Mouse (Mus musculus): ENCODE measurements around the gene Xbp1. TPM values are rescaled to one million over a fixed set of nuclear protein-coding genes. Genes with fewer than 3 reads are reported as not detected.

Gene Xbp1
- total and polyA plus RNA-seq, 3 experiments: 111 to 133 (median 131) TPM

GRCm38 (mm10) chr11:5512961-5513360 lies 7.5 kb upstream of the Xbp1 start:
- no peak for TF ChIP-seq POLR2AphosphoS2 (IDR thresholded peaks at IDR 0.05; ENCODE audit: low read depth, low read length)
- no peak for TF ChIP-seq JUND (conservative IDR thresholded peaks at IDR 0.05; ENCODE audit: low read depth, low read length)
- TF ChIP-seq IRF4 (IDR thresholded peaks at IDR 0.05; ENCODE audit: low read depth, low read length): no peak
- no peak for TF ChIP-seq NRF1 (IDR thresholded peaks at IDR 0.05; ENCODE audit: low read depth, low read length)
- TF ChIP-seq KAT2A (IDR thresholded peaks at IDR 0.05; ENCODE audit: insufficient replicate concordance, low read length): no peak
- no peak for TF ChIP-seq CHD1 (IDR thresholded peaks at IDR 0.05; ENCODE audit: low read depth, low read length)
- TF ChIP-seq SMC3 (IDR thresholded peaks at IDR 0.05; ENCODE audit: low read depth, low read length): no peak
- TF ChIP-seq ZNF384 (IDR thresholded peaks at IDR 0.05; ENCODE audit: low read depth, low read length): no peak
- no peak for TF ChIP-seq ZMIZ1 (IDR thresholded peaks at IDR 0.05; ENCODE audit: low read depth, low read length)
- no peak for TF ChIP-seq SIN3A (IDR thresholded peaks at IDR 0.05; ENCODE audit: low read length)
- TF ChIP-seq UBTF (IDR thresholded peaks at IDR 0.05; ENCODE audit: low read depth, low read length): no peak
- no peak for TF ChIP-seq JUN (IDR thresholded peaks at IDR 0.05; ENCODE audit: insufficient read depth, low read depth, low read length)
- TF ChIP-seq RCOR1 (conservative IDR thresholded peaks at IDR 0.05; ENCODE audit: low read depth, low read length): no peak
- Histone ChIP-seq H3K4me1 (ENCODE audit: control insufficient read depth in 1 of 2, insufficient read depth in 2 of 2) (peaks cover 16 to 42% of the 10 kb centered on the region in 2 experiments), H3K9ac (ENCODE audit: insufficient read depth, low read depth) (no peak overlapping the region), H3K4me2 (ENCODE audit: insufficient read depth, low read depth, poor library complexity, severe bottlenecking) (no peak overlapping the region), H3K9me3 (replicated peaks; ENCODE audit: low read length) (no peaks in the 10 kb centered on the region), H3K36me3 (replicated peaks in 1 of 2; ENCODE audit: control insufficient read depth in 1 of 2, insufficient read depth in 1 of 2, low read length in 1 of 2) (no peaks in the 10 kb centered on the region), H3K27me3 (replicated peaks) (no peaks in the 10 kb centered on the region), H3K4me3 (replicated peaks in 1 of 3; ENCODE audit: low read depth in 2 of 3, low read length in 2 of 3, poor library complexity in 1 of 3) (no peak overlapping the region), H3K79me2 (replicated peaks; ENCODE audit: control insufficient read depth, extremely low read depth, insufficient read depth, poor library complexity, severe bottlenecking) (no peaks in the 10 kb centered on the region), H3K27ac (ENCODE audit: insufficient read depth, low read depth) (no peak overlapping the region)
- in situ Hi-C loops (cut with MboI; ENCODE audit: low pct_ligation_motif_present, low pct_unique_long_range_greater_than_20kb, low sequenced_read_pairs): no loop called here
- no peak for DNase-seq (ENCODE audit: extremely low read depth)
- dilution Hi-C loops (cut with MboI; ENCODE audit: extremely low pct_ligation_motif_present, extremely low pct_unique_long_range_greater_than_20kb, low sequenced_read_pairs): no loop called here

- Histone ChIP-seq H3K9ac (ENCODE audit: insufficient read depth, low read depth) (no peak overlapping the region), H3K4me1 (ENCODE audit: control insufficient read depth in 1 of 2, insufficient read depth in 2 of 2) (peaks cover 16 to 36% of the 10 kb centered on the region in 2 experiments), H3K36me3 (replicated peaks in 1 of 2; ENCODE audit: control insufficient read depth in 1 of 2, insufficient read depth in 1 of 2, low read length in 1 of 2) (no peaks in the 10 kb centered on the region), H3K27ac (ENCODE audit: insufficient read depth, low read depth) (no peak overlapping the region), H3K4me2 (ENCODE audit: insufficient read depth, low read depth, poor library complexity, severe bottlenecking) (no peak overlapping the region), H3K27me3 (replicated peaks) (no peaks in the 10 kb centered on the region), H3K4me3 (replicated peaks in 1 of 3; ENCODE audit: low read depth in 2 of 3, low read length in 2 of 3, poor library complexity in 1 of 3) (no peak overlapping the region), H3K79me2 (replicated peaks; ENCODE audit: control insufficient read depth, extremely low read depth, insufficient read depth, poor library complexity, severe bottlenecking) (no peaks in the 10 kb centered on the region), H3K9me3 (replicated peaks; ENCODE audit: low read length) (no peaks in the 10 kb centered on the region)
- TF ChIP-seq NELFE (IDR thresholded peaks at IDR 0.05; ENCODE audit: low read depth, low read length) (no peak), ETS1 (conservative IDR thresholded peaks at IDR 0.05; ENCODE audit: low read depth, low read length) (no peak), PAX5 (IDR thresholded peaks at IDR 0.05; ENCODE audit: low read length) (no peak), JUN (IDR thresholded peaks at IDR 0.05; ENCODE audit: insufficient read depth, low read depth, low read length) (no peak), CHD1 (IDR thresholded peaks at IDR 0.05; ENCODE audit: low read depth, low read length) (no peak), UBTF (IDR thresholded peaks at IDR 0.05; ENCODE audit: low read depth, low read length) (no peak), USF1 (IDR thresholded peaks at IDR 0.05; ENCODE audit: low read depth, low read length) (no peak), ZNF384 (IDR thresholded peaks at IDR 0.05; ENCODE audit: low read depth, low read length) (no peak), MAZ (IDR thresholded peaks at IDR 0.05; ENCODE audit: low read depth, low read length) (no peak), POLR2A (IDR thresholded peaks at IDR 0.05; ENCODE audit: low read depth, low read length) (no peak), EP300 (IDR thresholded peaks at IDR 0.05; ENCODE audit: low read length) (no peak), RCOR1 (conservative IDR thresholded peaks at IDR 0.05; ENCODE audit: low read depth, low read length) (no peak), SIN3A (IDR thresholded peaks at IDR 0.05; ENCODE audit: low read length) (no peak), USF2 (conservative IDR thresholded peaks at IDR 0.05; ENCODE audit: low read depth, low read length) (no peak), CTCF (conservative IDR thresholded peaks at IDR 0.05 in 1 of 2, IDR thresholded peaks at IDR 0.05 in 1 of 2; ENCODE audit: low read depth in 2 of 2, low read length in 2 of 2) (no peak), NRF1 (IDR thresholded peaks at IDR 0.05; ENCODE audit: low read depth, low read length) (no peak), MAX (IDR thresholded peaks at IDR 0.05; ENCODE audit: low read length) (no peak), HCFC1 (IDR thresholded peaks at IDR 0.05; ENCODE audit: low read depth, low read length) (no peak), TBP (conservative IDR thresholded peaks at IDR 0.05; ENCODE audit: low read depth, low read length) (no peak), ZMIZ1 (IDR thresholded peaks at IDR 0.05; ENCODE audit: low read depth, low read length) (no peak)
- dilution Hi-C loops (cut with MboI; ENCODE audit: extremely low pct_ligation_motif_present, extremely low pct_unique_long_range_greater_than_20kb, low sequenced_read_pairs) (no loop called here), in situ Hi-C loops (cut with MboI; ENCODE audit: low pct_ligation_motif_present, low pct_unique_long_range_greater_than_20kb, low sequenced_read_pairs) (no loop called here)
- no peak for DNase-seq (ENCODE audit: extremely low read depth)
Measured at GRCm38 (mm10) chr11:5514091-5514490, 6.4 kb upstream of the Xbp1 start.
